Mouse (Mus musculus) midbrain, embryonic 10.5 days (tissue): ENCODE results near the gene L3mbtl4. TPM values are rescaled to one million over a fixed set of nuclear protein-coding genes. Genes with fewer than 3 reads are reported as not detected.
A peak's percentile ranks its signal among the peaks of the same experiment; 100 is the strongest.

Experiments
- DNase-seq: peaks from one replicate; pipeline ENCODE4 v3.0.0-alpha.2; 2017; ENCODE audit warnings: low spot score
- H3K27ac ChIP-seq: fragments of 300-500 bp; sonication (generic); replicated peaks from 2 replicates; pipeline ENCODE4 v1.5.1; 2016; ENCODE audit warnings: mild to moderate bottlenecking
- H3K27me3 ChIP-seq: fragments of 300-500 bp; sonication (generic); 2 replicates; pipeline ENCODE4 v1.6.1; 2016; ENCODE audit warnings: low read depth, mild to moderate bottlenecking; ENCODE audit not compliant: poor library complexity, severe bottlenecking
- H3K36me3 ChIP-seq: fragments of 300-500 bp; sonication (generic); 2 replicates; pipeline ENCODE4 v1.6.1; 2016; ENCODE audit warnings: mild to moderate bottlenecking, moderate library complexity
- H3K4me1 ChIP-seq: fragments of 300-500 bp; sonication (generic); 2 replicates; pipeline ENCODE4 v1.6.1; 2016
- H3K4me3 ChIP-seq: fragments of 300-500 bp; sonication (generic); 2 replicates; pipeline ENCODE4 v1.5.1; 2016; ENCODE audit warnings: mild to moderate bottlenecking, moderate library complexity
- H3K9me3 ChIP-seq: fragments of 300-500 bp; sonication (generic); replicated peaks from 2 replicates; pipeline ENCODE4 v1.6.1; 2016; ENCODE audit warnings: mild to moderate bottlenecking
- WGBS: fragments of 180-500 bp; shearing (Covaris S2); methylation state at CpG from one replicate; pipeline ENCODE4 v1.1.7; 2016; 5-methylcytosine and 5-hydroxymethylcytosine counted together
- polyA plus RNA-seq: library from polyadenylated mRNA; unstranded; fragments of >200 nt; fragmentation: Nextera tagmentation; extraction: Ambion mirVana; gene quantifications from 2 replicates; pipeline ENCODE4 v1.2.1, GENCODE M21; 2016

L3mbtl4 gene
- polyA plus RNA-seq, 1 experiment from 2014 or later, result 0.17 TPM

DNA sequence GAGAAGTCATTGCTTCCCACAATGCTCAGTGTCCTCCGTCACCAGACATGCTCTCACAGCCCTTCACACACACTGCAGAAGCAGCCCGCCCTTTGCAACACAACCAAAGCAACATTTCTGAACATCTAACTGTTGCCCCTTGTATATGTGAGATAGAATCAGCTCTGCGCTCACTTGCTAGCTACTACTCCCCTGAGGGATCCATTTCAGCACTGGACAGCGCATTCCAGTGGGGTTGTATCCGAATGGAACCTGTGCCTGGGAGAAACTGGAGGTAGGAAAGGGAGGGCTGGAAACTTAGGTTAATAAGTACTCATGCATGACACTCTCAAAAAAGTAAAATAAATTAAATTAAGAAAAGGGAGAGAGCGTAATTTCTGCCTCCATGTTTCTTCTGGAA, 334.1 kb downstream of the L3mbtl4 start:
- no peaks in the 10 kb centered on the region for H3K36me3 ChIP-seq
- no peak overlapping the region for H3K4me3 ChIP-seq
- H3K27me3 ChIP-seq, result no peaks in the 10 kb centered on the region
- WGBS, result 57% methylated on average over 6 of the region's 6 CpGs
- no peaks in the 10 kb centered on the region for H3K4me1 ChIP-seq
- no peak overlapping the region for H3K27ac ChIP-seq
- DNase-seq, result peak; percentile 26
- H3K9me3 ChIP-seq, result no peaks in the 10 kb centered on the region

DNA sequence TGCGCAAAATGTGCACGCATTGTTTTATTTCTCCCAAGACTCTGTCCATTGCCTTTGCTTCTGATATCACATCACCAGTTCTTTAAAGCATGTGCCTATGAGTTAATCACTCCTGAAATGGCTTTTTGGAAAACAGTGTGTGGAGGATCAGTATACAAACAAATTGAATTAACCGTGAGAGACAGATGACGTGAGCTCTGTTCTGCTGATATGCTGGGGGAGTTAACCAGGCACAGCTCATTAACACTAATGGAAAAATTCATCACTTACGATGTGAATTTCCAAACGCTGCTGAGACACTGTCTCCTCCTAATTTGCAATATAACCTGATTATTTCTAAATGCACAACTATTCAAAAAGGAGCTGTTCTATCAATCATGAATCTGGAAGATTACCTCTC, 337.6 kb downstream of the L3mbtl4 start:
- WGBS, result 88% methylated on average over 6 of the region's 6 CpGs
- Histone ChIP-seq H3K36me3 (no peaks in the 10 kb centered on the region), H3K4me3 (no peak overlapping the region)

DNA sequence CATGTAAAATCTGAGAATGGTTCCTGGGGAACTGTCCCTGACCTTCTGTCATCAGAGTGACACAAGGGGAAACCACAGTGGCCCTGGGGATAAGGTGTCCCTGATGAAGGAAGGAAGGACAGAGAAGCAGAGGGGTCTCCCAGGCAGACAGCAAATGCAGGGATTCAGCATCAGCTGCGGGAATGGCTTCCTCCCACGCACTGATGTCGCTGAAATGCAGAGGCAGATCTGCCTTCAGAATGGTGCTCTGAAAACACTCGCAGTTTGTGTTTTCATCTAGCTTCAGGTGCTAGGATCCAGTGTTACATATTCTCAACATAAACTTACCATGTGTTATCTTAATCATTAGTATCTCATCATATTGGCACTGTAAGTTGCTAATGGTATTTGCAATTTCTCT, 351.7 kb downstream of the L3mbtl4 start:
- no peak for DNase-seq
- Histone ChIP-seq H3K27me3 (no peaks in the 10 kb centered on the region), H3K9me3 (no peaks in the 10 kb centered on the region), H3K36me3 (no peaks in the 10 kb centered on the region), H3K4me1 (no peaks in the 10 kb centered on the region), H3K27ac (no peak overlapping the region), H3K4me3 (no peak overlapping the region)
- WGBS, result 86% methylated on average over 4 of the region's 4 CpGs

More for the DNA sequence above, 337.6 kb downstream of the L3mbtl4 start:
- DNase-seq, result no peak
- Histone ChIP-seq H3K27me3 (no peaks in the 10 kb centered on the region), H3K9me3 (no peaks in the 10 kb centered on the region), H3K27ac (no peak overlapping the region), H3K4me1 (no peaks in the 10 kb centered on the region)

DNA sequence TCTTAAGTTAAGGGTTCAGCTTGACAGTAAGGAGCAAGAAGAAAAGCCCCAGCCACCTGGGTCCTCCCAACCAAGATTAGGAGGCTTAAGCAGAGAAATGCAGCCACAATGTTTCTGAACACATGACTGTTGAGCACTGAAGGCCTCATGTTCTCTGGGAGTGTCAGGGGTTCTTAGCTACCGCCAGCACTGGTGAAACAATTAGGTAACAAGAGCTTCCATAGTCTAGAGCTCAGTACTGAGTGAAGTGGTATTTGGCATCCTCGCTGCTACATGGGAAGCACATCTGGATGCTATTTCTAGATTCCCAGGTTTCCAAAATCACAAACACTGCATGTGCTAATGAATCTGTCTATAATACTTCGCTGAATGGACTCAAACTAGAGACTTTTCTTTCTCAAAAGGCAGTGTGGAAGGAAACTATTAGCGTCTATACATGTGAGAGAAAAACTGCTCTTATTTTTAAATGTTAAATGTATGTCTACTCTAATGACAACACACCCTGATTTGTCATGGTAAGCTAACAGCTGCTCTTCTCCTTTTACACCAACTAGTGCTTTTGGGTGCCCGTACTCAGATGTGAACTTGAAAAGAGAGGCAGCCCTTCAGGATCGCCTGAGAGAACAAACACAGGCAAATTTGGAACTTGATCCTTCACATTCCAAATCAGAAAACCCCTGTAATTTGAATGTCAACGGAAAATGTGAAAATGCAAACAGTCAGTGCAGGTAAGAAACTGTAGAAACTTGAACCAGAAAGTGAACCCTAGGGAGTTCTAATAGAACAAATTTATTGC, 356.2 kb downstream of the L3mbtl4 start:
- Histone ChIP-seq H3K27me3 (no peaks in the 10 kb centered on the region), H3K9me3 (no peaks in the 10 kb centered on the region), H3K4me1 (no peaks in the 10 kb centered on the region), H3K27ac (no peak overlapping the region), H3K36me3 (no peaks in the 10 kb centered on the region), H3K4me3 (no peak overlapping the region)
- WGBS, result 80% methylated on average over 7 of the region's 7 CpGs
- no peak for DNase-seq

DNA sequence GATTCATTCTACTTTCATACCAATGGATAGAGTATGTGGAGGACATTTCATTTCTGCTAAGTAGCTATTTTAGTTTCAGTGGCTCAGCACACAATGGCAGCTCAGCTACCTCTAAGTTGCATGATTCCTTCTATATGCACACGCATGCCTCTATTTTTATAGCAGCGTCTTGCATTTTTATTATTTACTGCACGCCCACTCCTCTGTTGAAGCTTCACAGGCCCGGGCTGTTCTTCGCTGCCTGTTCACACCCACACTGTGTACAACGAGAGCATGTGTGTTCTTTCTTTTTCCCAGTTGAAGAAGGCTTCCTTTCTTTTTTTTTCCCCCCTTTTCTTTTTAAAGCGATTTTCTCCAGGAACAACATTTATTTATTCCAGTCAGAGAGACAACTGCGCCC, 357.8 kb downstream of the L3mbtl4 start:
- no peaks in the 10 kb centered on the region for H3K4me1 ChIP-seq
- no peak overlapping the region for H3K27ac ChIP-seq
- H3K27me3 ChIP-seq, result no peaks in the 10 kb centered on the region
- no peak for DNase-seq
- 93% methylated on average over 8 of the region's 8 CpGs for WGBS
- H3K9me3 ChIP-seq, result no peaks in the 10 kb centered on the region
- H3K4me3 ChIP-seq, result no peak overlapping the region
- no peaks in the 10 kb centered on the region for H3K36me3 ChIP-seq

DNA sequence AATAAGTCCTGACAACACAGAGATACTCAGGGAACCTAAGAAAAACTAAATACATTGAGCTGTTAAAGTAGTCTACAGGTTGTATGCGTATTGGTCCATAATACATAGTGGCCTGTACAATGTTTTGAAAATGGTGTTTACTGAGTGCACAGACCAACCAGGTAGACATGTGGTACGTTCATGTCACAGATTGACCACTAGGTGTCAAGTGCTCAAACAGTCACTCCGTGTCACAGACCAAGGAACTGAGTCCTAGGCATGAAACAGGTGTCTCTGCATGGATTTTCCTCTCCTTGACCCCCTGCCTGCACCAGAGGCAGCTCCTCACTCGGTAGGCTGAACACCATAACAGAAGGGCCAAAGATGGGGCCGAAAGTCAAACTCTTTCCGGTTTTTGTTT, 366.6 kb downstream of the L3mbtl4 start:
- no peak for DNase-seq
- Histone ChIP-seq H3K4me1 (no peaks in the 10 kb centered on the region), H3K36me3 (no peaks in the 10 kb centered on the region), H3K4me3 (no peak overlapping the region), H3K27ac (no peak overlapping the region), H3K27me3 (no peaks in the 10 kb centered on the region), H3K9me3 (no peaks in the 10 kb centered on the region)
- 74% methylated on average over 6 of the region's 6 CpGs for WGBS

DNA sequence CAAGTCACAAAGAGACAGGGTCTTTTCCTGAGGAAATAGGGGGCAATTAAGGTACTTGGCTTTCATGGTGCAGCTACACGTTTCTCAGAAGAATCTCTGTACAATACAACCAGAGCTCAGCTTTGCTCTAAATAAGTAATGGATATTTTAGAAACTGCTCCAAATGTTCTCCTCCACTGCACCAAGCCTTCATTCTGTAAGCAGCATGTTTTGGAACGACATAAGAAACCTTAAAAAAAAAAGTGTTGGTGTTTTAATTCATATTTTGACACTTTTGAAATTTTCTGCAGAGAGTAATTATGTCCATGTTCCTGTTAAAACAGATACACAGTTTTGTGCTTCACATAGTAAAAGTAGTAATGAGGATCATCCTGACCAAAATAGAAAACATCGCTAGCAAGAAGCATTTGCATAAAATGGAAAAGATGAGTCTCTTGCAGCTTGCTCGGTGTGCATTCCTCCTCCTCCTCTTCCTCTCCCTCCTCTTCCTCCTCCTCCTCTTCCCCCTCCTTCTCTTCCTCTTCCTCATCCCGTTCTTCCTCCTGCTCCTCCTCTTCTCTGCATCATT, 369.0 kb downstream of the L3mbtl4 start:
- H3K4me3 ChIP-seq, result no peak overlapping the region
- no peak overlapping the region for H3K27ac ChIP-seq
- no peak for DNase-seq
- H3K9me3 ChIP-seq, result no peaks in the 10 kb centered on the region
- H3K27me3 ChIP-seq, result no peaks in the 10 kb centered on the region
- WGBS, result 87% methylated on average over 5 of the region's 5 CpGs
- H3K36me3 ChIP-seq, result no peaks in the 10 kb centered on the region
- H3K4me1 ChIP-seq, result no peaks in the 10 kb centered on the region

DNA sequence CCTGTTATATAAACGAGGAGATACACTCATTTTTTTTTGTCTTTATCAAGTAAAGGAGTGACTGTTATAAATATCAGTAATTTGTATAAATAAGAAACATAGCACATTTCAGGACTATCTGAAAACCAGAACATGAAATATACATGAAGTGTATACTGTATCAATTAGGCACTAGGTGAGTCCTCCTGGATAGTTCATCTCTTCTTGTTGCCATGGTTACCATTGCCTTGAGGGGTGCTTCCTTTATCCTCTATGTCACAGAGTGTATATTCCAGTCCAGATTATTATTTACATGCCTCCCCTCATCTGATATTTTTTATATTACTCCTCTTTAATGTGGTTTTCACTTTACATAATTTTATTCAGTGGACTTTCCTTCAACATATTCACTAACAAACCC, 392.9 kb downstream of the L3mbtl4 start:
- Histone ChIP-seq H3K27me3 (no peaks in the 10 kb centered on the region), H3K27ac (no peak overlapping the region), H3K36me3 (no peaks in the 10 kb centered on the region), H3K9me3 (no peaks in the 10 kb centered on the region), H3K4me1 (no peaks in the 10 kb centered on the region), H3K4me3 (no peak overlapping the region)
- WGBS, result 75% methylated on average over 1 of the region's 1 CpGs
- DNase-seq, result no peak

DNA sequence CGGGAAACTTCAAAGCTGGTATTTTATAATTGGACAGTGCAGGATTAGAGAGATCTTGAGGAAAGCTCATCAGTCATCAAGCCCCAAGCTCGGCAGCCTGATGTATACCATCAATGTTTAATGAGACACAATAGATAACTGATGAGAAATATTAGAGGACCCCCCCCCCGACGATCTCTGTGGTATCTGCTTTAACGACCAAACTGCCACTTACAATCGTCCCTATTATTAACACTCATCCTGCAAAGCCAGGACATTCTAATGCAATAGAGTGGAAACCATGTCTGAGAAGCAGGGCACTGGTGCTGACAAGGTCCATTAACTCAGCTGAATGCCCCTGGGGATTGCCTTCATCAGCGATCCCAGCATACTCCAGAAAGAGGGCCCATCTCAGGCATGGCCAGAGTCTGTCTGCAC, 398.5 kb downstream of the L3mbtl4 start:
- 61% methylated on average over 7 of the region's 7 CpGs for WGBS
- Histone ChIP-seq H3K36me3 (no peaks in the 10 kb centered on the region), H3K9me3 (no peaks in the 10 kb centered on the region), H3K4me1 (no peaks in the 10 kb centered on the region), H3K27ac (no peak overlapping the region), H3K27me3 (no peaks in the 10 kb centered on the region), H3K4me3 (no peak overlapping the region)
- no peak for DNase-seq

DNA sequence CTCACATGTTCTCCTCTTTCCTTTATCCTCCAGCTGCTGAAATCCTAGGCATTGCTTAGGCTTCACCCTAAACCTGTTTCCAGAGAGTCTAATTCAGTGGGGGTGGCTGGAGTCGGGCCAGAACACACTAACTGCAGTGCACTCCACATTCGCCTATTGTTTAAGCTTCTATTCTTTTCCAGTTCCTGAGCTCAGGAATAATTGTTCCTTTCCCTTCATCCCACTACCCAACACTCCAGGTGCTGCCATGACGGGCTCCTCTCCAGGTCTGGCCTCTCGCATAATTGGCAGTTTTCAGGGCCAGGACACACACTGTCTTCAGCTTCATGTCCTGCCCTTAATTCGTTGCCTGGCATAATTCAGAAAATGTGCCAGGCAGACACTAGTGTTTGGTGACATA, 437.1 kb downstream of the L3mbtl4 start:
- Histone ChIP-seq H3K4me3 (no peak overlapping the region), H3K9me3 (no peaks in the 10 kb centered on the region), H3K36me3 (no peaks in the 10 kb centered on the region), H3K4me1 (no peaks in the 10 kb centered on the region), H3K27me3 (no peaks in the 10 kb centered on the region), H3K27ac (no peak overlapping the region)
- whole genome bisulfite sequencing, result 82% methylated on average over 5 of the region's 5 CpGs
- no peak for DNase-seq

DNA sequence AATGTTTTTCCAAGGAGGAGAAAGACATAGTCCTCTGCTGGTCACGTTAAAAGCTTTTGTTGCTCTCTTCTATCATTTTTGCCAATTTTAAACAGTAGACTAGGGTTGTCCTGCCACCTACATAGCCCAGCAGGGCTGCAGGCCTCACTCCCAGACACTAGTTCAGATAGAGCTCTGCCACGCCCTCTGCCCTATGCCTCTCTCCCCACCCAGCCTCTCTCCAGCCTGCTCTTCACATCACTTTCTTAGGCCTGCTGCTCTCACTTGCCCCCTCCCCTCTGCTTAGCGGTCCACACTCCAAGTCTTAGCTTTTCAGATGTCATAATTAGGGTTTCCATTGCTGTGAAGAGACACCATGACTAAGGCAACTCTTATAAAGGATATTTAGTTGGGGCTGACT, 437.8 kb downstream of the L3mbtl4 start:
- DNase-seq, result no peak
- H3K27me3 ChIP-seq, result no peaks in the 10 kb centered on the region
- H3K4me1 ChIP-seq, result no peaks in the 10 kb centered on the region
- H3K27ac ChIP-seq, result no peak overlapping the region
- H3K9me3 ChIP-seq, result no peaks in the 10 kb centered on the region
- no peak overlapping the region for H3K4me3 ChIP-seq
- WGBS, result 81% methylated on average over 3 of the region's 3 CpGs
- no peaks in the 10 kb centered on the region for H3K36me3 ChIP-seq

DNA sequence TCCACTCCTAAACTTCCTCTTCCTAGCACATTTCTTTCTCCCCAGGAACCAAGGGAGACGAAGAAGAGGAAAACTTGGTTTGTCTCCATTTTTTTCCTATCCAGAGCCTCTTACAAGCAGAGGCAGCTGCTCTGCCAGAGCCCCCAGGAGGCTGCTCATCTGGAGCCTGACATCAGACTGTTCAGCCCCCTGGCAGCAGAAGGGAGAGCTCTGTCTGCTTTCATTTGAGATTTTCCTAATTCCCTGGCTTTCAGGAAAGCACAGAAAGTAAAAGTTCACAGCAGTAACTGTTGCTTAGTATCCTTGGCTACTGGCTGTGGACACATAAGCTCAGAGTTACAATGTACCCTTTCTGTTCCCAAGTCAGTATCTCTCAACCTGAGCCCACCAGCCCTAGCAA, 474.7 kb downstream of the L3mbtl4 start:
- H3K4me1 ChIP-seq, result no peaks in the 10 kb centered on the region
- H3K27me3 ChIP-seq, result no peaks in the 10 kb centered on the region
- no peak for DNase-seq
- H3K27ac ChIP-seq, result no peak overlapping the region
- no peak overlapping the region for H3K4me3 ChIP-seq
- 32% methylated on average over 1 of the region's 1 CpGs for WGBS
- no peaks in the 10 kb centered on the region for H3K36me3 ChIP-seq
- no peaks in the 10 kb centered on the region for H3K9me3 ChIP-seq

DNA sequence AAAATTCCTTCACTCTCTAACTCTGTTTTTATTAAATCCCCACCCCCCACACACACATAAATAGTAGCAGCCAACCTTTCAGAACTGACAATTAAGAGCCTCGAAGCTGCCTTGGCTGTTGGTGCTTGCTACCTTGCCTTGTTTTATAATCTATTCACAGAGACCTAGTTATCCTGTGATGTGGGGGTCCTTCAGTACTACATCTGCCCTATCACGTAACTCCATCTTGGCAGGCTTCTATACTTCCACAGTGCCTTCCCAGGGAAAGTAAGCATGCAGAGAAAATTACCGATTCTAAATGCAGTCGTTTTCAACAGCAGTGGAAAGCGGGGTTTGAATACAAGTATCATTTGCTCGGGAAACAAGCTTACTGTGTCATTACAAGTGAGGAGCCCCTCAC, 476.9 kb downstream of the L3mbtl4 start:
- Histone ChIP-seq H3K4me3 (no peak overlapping the region), H3K9me3 (no peaks in the 10 kb centered on the region), H3K36me3 (no peaks in the 10 kb centered on the region), H3K27ac (no peak overlapping the region), H3K27me3 (no peaks in the 10 kb centered on the region), H3K4me1 (no peaks in the 10 kb centered on the region)
- DNase-seq, result no peak
- 78% methylated on average over 6 of the region's 6 CpGs for WGBS
